Mouse (Mus musculus) liver (tissue): ENCODE data around the gene Veph1.
"Not testable (repeated sequence)": the region's sequence is repeated elsewhere in the genome, so short reads cannot be mapped to it uniquely, and the experiment has no call there.

ENCODE experiments used
- DNase-seq: peaks from one replicate; pipeline ENCODE4 v3.0.0-alpha.2; 2020; ENCODE audit warnings: mixed read lengths

Gene Veph1

DNA sequence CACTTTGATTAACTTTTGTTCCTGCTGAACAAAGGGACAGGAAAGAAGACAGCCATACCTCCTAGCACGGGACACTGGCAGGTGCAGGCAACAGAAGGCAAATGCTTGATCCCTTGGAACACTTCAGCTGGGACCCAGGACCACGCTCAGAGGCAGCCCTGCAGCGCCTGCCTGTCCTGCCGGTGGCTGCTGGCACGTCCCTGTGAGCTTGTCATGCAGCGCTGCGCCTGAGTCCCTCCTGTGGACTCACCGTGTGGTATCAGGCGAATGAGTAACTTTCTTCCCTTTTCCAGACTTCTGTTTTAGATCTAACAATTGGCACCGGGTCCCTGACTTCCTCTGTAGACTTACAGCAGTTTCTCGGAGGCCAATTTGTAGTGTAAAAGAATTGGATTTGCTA, at the start of gene Veph1:
Gene Veph1 (minus strand): TSS at position 293 of the 400 bp plus-strand sequence.
- DNase-seq, result no peak

DNA sequence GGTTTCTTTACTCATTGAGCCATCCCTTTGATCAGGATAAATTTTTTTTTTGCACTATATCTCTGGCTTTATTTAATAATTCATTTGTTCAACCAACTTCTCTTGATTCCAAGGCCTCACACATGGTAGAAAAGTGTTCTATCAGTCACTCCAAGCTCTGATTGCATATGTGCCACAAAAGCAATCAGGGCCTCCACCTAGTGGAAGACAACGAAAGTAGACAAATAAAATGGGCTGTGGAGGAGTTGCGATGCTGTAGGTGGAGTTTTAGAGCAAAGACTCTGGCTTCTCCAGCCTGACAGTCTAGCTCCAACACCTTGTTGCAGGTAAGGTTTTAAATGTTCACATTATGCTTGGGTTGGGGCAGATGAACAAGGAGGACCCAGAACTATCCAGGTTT, 44.1 kb upstream of the Veph1 start:
- DNase-seq, result no peak

DNA sequence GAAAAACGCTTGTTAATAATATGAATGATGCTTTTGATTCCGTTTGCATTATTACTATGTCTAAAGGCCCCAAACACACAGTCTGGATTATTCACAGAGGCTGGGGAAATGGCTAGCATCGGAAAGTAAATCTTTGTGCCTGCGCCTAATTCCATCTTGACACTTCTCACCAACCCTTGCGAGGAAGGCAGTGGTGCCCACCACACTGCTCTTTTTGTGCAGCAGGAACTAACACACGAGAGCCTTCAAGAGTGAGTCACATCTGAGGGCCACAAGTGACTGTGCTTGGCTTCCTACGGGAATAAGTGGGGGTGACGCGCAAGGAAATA, 35.7 kb upstream of the Veph1 start:
- no peak for DNase-seq

DNA sequence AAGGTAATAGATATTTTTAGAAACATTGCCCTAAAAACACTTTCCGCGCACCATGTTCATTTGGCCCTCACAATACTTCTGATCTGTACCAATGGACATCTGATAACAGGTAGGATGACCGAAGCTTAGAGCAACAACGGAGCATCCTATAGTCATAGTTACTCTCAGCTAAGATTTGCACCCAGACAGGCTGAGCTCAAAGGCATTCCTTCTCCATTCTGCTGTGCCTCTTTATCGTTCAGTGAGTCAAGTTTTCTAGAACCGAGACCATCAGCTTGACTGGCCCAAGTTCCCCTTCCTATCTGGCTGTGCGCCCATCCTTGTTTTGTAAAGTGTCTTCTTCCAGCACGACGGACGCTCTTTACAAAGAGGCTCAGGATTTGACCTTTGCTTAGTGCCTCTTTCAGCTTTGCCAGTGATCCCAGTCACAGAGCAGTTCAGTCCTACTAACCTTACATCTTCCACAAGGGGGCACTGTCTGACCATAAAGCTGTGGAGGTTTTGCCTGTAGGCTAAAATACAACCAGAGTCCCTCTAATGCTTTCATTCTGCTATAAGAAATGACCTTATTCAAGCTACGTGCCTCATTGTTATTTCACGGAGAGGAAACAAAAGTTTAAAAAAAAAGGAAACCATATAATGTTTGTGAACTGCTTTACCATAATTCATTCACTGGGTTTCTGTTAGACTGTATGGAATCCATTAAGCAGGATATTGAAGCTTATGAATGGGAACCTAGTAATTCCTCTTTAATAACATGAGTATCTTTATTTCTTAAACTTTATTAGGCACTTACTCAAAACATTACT, 35.2 kb upstream of the Veph1 start:
- DNase-seq, result peak; percentile 24

DNA sequence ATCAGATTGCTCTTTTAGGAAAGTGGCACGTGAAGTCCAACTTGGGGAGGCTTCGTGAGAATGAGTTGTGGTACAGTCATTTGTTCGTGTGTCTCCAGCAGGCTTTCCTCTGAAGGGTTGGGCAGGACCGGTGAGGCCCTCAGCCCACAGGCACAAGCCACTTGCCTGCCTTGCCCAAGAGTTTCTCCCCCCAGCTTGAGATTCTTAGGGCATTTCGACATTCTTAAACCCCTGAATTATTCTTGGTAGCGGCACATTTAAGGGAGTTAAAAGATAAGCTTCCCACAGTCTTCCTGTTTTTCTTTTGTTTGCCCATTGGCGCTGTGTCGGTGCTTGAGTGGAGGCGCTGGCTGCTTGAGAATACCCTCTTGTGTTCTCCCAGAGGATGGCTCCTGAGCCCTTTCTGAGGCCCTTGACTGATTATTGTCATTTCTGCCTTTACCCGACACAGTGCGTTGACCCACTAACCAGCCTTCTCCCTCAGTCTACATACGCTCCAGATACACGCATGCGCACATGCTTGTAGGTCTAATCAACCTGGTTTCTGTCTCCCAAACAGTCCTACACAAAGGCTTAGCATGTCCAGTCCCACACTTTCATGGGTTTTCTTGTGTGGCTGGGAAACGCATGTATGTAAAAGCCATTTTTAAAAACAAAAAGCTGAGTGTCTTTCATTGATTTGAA, 34.4 kb upstream of the Veph1 start:
- DNase-seq, result no peak

DNA sequence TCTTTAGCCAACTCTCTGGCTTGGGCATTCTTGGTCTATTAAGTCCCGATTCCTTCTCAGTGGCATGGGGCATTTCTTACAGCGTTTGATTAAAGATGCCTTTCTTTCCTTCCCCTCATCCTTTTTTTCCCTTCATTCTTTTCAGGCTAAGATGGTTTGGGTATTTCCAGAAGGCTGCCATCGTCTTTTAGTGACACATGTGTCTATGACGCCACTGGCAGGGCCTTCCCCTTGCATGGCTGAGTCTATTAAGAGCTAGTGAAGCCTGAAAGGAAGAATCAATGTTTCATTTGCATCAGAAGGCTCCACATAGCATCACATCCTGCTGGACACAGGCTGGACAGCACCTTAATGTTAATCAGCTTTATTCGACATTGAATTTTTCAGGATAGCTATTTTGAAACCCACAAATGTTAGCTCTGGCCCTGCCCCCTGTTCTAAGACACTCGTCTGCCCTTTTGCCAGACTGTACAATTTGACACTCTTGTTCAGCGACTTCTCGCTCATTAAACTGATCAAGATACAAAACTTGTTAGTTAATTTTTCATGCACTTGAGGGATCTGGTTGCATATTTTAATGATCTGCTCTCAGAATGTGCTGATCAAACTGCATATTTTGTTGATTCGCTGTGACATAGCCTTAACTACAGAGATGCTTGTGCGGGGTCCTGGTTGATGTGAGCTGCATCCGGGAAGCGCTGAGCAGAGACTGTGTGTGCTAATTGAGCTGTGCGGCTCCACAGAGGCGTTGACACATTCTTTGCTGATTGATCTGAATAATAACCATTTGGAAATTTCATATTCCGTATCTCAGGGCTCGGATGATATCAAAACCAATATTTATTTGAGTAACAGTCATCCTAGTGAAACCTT, 29.6 kb upstream of the Veph1 start:
- no peak for DNase-seq

DNA sequence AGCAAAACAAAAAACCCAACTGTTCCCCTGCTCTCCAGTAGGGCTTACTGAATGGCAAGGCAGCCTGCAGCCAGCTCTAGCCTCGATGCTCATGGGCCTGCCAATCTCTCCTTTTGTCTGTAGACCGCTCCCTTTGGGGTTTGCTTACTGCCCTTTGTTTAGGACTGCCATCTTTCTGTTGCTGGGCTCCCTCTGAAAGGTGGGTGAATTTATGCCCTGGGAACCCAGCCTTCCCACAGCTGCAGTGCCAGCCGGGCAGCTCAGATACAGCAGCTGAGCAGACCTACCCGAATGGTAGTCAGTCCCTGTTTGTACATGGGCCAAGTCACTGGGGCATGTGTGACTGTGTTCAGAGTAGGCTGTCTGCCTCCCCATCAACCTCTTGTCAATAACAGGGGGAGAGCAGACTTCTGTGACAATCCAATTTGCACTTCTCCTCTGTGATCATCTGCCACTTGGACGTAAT, 28.9 kb upstream of the Veph1 start:
- DNase-seq, result no peak

DNA sequence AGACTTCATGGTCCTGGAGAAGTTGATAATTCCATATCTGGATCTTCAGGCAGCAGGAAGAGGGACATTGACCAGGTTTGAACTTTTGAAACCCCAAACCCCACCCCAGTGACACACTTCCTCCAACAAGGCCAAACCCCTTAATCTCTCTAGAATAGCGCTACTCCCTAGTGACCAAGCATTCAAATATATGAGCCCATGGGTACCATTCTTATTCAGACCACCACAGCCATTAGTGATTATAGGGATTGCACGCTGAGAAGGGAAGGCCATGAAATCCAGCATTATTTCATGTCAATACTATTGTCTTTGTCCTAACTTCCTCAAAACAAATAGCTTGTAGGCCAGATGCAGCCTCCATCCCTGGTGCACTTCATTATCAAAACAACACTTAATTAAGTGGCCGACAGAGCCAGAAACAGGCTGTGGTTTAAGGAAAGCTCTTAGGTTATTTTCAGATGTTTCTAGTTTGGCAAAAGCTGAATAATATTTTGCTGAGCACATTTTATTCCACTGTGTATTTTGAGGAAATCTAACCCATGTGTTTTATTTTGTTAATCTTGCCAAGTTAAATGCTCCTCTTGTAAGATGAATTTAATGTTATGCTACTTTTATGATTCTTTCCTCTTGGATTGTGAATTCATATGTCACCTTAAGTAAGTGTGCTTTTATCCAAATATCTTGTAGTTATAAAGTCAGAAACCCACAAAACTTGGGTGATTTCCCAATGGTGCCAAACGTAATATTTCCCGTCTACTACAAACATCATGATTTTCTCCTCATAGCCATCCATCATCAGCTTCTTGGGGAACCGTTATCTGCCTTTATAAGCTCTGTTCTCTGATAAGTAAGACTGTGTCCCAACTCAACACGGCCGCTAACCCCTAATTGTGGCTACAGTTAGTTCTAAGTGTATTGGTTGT, 18.4 kb upstream of the Veph1 start:
- no peak for DNase-seq

DNA sequence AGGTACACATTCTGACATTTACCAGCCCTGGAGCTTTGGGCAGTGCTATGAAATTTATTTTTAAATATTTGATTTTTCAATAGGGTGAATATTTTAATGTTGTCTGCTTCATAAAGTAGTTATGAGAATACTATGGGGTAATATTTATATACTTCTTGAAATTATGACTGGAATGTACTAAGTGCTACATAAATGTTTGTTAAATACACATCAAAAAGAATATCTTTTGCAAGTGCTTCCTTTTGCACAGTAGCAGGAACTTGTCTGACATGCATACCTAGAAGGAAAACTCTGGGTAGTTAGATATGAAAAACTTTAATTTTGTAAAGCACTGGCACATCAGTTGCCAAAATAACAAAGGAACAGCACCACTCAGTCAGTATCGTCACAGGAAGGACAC, 13.9 kb upstream of the Veph1 start:
- no peak for DNase-seq

DNA sequence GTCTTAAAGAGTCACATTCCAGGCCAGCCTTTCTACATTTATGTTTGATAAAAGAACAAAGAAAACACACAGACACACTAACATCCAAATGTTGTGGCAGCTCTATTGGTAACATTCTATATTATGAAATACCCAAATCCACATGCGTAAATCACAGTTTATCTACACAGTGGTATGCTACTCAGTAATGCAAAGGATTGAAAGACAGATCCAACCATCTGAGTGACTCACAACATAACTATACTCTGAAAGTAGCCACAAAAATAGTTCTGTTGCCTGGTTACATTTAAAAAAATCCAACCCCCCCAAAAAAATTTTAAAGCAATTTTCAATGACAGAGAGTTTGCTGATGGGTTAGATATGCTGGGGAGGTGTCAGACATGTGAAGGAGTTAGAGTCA, 12.9 kb upstream of the Veph1 start:
- no peak for DNase-seq

DNA sequence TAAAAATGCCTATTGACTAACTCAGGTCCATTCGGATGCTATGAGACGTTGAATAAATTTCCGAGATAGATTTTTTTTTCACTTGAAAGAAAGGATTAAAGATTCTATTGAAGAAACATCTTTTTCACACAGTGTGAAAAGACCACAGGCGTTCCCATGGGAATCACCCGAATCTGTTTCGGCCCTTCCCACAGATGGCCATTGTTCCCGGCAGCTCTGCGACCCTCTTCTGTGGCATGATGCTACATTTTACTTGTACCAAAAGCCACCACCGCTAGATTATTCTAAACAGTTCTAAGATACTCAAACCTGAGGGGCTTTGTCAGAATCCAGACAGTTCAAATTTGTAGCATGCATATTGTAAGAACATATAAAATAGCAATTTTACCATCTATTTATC, 1.4 kb downstream of the Veph1 start:
- DNase-seq, result no peak

DNA sequence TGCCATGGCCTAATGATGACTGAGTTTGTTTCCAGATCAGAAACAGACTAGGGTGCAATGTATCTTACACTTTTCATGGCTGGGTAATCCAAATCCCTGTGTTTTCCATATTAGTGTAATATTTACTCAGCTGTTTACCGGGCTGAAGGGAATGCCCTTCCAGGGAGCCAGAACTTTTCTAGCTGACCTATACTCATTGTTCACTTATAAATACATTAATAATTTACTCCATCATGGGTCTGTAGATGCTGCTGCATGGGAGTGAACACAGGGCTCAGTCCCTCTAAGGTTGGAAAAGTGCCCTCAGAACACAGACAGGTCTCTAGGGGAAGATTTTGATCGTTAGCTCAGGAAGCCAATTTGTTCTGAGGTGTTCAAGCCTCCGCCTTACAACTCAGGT, 1.9 kb downstream of the Veph1 start:
- no peak for DNase-seq

DNA sequence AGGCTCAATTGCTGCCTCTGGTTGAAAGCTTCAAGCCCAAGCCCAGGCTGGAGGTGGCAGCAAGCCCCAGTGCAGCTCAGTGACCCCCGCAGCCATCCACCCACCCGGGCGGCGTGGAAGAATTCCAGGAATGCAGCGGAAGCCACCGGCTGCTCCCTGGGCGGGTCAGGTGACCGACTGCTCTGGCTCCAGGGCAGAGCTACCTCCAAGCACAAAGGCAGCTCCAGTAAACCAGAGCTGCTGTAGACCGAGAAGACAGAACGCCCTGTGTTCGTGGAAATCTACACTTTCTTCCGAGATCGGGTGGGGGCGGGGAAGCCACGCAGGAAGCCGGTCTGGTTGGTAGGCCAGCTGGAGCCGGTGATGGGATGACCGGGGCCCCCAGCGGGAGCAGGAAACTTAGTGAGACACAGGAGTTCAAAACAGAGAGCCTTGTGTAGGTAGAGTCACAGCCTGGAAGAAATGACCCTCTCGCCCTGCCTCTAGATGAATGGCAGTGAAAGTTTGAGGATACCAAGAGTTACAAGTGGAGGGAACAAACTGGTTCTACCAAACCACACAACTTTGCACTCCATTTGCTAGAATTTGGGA, 4.2 kb downstream of the Veph1 start:
- peak; percentile 42 for DNase-seq

DNA sequence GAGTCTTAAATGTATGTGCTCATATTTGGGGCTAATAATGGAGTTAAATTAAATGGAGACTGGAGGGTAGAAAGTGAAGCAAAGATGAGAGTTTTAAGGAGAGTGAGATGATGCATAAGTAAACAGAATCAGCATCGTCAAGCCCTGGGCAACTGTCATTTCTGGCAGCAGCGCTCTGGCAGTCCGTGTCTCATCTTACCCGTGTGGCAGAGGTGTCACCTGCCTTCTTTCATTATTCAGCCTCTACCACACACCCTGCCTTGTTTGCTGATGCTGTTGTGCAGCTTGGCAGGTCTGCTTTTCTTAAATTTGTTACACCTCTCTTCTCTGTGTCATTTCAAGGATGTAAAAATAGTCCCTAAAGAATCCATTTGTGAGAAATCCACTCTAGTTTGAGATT, 33.4 kb downstream of the Veph1 start:
- no peak for DNase-seq

DNA sequence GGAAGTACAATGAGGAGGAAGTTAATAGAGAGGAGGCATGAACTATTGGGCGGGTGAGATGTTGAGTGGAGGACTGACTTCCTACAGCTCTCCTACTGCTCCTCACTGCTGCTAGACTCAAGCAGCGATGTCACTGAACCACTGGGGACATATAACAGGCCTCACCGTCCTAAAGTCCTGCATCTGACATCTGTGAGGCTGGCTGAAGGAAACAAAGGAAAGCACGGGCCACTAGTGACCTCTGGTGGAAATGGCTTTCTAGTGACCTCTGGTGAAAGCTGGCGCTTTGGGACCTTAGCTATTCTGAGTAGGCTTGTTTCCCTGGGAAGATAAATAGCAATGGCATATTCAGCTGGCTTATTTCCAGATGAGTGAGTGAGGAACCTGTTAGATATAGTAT, 34.3 kb downstream of the Veph1 start:
- no peak for DNase-seq

DNA sequence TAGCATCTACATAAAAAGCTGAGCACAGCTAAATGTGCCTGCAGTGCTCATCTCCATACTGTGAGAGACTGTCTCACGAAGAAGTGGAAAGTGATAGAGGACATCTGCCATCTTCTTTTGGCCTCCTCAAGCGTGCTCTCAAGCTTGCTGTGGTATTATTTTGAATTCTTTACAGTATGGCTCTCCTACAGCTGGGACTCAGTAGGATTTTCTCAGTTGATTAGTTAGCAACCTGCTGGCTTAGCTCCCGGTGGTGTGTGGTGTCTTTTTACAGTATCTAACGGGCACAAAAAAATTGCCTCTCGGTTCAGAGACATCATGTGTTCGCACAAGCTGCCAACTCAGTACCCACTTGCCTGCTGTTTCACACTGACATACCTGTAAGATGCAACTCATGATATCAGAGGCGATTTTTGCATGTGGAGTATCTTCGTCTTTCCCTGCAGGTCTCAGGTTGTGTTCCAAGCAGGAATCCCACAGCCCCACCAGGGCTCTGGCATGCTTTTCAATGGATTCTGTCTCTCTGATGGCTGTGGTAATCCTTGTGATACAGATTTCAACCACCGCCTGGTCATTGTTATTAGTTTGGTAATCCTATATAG, 42.0 kb downstream of the Veph1 start:
- no peak for DNase-seq

DNA sequence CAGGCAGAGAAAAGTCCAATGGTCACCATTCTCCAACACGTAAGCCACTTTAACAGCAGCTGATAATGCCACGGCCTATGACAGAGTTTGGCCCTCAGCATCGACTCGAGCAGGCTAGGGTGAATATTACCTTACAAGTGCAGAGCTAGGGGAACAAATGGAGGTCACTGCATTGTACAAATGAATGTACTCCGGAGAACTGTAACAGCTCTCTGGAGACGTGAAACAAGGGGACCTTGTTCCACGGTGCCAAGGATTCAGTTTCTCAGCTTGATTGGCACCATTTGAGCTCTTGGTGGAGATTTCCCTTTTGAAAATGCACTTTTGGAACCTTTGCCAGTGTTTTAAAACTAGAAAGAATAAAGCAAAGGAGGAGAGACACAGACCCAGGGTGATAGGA, 44.8 kb downstream of the Veph1 start:
- no peak for DNase-seq

DNA sequence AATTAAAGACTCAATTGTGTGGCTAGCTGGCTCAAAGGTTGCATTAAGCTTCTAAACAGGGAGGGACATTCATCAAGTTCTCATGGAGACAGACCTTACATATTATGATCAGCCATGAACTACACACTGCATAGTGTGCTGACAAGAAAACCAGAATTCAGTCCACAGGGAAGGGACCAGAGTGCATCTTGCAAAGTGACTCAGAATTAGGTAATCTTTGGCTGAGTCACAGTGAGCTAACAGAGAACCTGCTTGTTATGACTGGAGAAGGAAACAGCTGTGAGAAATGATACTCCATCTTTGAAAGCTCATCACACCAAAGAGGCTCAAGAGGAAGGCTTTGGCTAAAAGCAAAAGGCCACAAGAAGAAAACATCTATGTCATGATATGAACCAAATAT, 56.2 kb downstream of the Veph1 start:
- DNase-seq, result no peak

DNA sequence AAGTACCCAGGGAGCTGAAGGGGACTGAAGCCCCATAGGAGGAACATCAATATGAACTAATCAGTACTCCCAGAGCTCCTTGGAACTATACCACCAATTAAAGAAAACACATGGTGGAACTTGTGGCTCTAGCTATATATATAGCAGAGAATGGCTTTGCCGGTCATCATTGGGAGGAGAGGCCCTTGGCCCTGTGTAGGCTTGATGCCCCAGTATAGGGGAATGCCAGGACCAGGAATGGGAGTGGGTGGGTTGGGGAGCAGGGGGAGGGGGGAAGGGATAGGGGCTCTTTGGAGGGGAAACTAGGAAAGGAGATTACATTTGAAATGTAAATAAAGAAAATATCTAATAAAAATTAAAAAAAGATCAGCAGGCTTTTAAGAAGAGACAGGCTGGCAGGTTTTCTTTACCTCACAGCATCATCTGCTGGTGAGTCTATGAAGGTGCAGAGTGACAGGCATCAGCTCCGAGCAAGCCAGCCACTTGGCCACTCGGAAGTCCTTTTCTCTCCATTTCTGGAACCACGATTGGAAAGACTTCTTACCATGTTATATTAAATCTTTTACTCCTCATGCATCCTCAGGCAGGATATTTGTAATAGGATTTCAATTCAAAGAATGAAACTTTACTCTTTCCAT, 60.3 kb downstream of the Veph1 start:
- DNase-seq, result not testable (repeated sequence)

DNA sequence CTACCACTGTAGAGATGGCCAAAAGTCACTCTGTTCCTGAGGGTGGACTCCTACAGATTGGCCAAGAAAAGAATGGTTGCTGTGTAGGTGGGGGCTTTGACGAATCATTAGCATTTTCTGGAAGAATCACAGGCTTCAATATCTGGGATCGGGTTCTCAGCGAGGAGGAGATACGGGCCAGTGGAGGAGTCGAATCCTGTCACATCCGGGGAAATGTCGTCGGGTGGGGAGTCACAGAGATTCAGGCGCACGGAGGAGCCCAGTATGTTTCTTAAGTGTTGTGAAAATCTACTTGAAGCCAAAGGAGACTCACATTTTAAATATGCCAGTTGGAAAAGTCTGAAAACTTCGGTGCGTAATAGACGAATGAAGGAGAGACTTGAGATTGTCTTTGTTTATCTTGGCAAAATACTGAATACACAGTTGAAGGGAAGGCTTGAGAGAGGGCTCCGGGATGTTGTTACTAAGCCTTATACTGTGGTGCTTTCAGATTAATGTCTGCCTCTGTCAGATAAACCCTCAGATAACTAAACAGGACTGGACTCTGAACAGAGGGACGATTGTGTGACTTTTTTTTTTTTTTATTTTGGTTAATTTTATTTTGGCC, 71.6 kb downstream of the Veph1 start:
- DNase-seq, result no peak

DNA sequence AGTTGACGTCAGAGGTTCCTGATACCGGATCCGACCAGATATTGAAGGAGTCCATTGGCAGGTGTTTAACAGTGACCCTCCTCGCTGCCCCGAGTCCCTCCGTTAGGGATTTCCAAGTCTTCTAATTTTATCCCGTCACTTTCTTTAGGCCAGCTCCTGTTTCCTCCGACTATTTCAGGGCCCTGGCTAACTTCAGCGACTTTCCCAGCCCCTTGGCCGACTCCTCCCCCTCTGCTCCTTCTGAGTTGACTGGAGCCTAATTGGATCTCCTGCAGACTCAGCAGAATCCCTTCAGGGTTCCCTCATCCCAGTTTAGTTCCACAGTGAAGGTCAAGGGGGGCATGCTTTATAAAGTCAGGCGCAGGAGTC, 75.4 kb downstream of the Veph1 start:
- no peak for DNase-seq
